Mouse (Mus musculus): ENCODE results near the gene Zfp831. TPM values are rescaled to one million over a fixed set of nuclear protein-coding genes. Genes with fewer than 3 reads are reported as not detected.

The Zfp831 gene
- total and polyA plus RNA-seq, 3 experiments: 0.48 to 0.99 (median 0.59) TPM

- TF ChIP-seq SMC3 (IDR thresholded peaks at IDR 0.05; ENCODE audit: low read depth, low read length) (peak; percentile 11; the same call in 1 of the 2 replicates), MYC (IDR thresholded peaks at IDR 0.05; ENCODE audit: low read depth, low read length) (0 out of 2 replicates have a peak, but pooled peaks have one; percentile 41), ZC3H11A (IDR thresholded peaks at IDR 0.05; ENCODE audit: low read depth, low read length) (no peak), RCOR1 (conservative IDR thresholded peaks at IDR 0.05; ENCODE audit: low read depth, low read length) (no peak; the same call in 1 of the 2 replicates), USF2 (conservative IDR thresholded peaks at IDR 0.05; ENCODE audit: low read depth, low read length) (no peak), USF1 (IDR thresholded peaks at IDR 0.05; ENCODE audit: low read depth, low read length) (no peak), CHD1 (IDR thresholded peaks at IDR 0.05; ENCODE audit: low read depth, low read length) (no peak), E2F4 (IDR thresholded peaks at IDR 0.05; ENCODE audit: insufficient replicate concordance, low read depth, low read length) (no peak), JUN (IDR thresholded peaks at IDR 0.05; ENCODE audit: insufficient read depth, low read depth, low read length) (no peak), ELF1 (IDR thresholded peaks at IDR 0.05; ENCODE audit: low read depth, low read length) (peak; percentile 79), EP300 (IDR thresholded peaks at IDR 0.05; ENCODE audit: low read length) (peak; percentile 92), PAX5 (IDR thresholded peaks at IDR 0.05; ENCODE audit: low read length) (no peak)
These were observed 29.4 kb upstream of the Zfp831 start (continued) for GRCm38 (mm10) chr2:174613921-174614441.

DNA sequence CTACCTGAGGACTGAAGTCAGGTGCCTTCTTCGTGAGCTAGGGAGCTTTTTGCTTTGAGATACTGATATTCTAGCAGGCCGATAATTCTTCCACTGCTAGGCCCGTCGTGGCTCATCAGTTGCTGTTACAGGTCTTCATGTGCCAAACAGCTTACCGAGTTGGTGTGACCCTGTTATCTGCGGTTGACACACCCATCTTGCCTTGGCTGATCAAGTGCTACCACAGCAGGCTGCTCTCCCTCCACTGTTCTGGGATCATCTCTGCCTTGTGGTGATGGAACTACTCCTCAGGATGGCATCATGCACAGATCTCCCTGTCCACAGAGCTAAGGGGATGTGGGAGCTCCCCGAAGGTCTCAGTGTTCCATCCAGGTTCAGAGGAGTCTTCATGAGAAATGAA is 21.5 kb upstream of the Zfp831 start:
- H3K27me3 ChIP-seq (replicated peaks): no peaks in the 10 kb centered on the region
- H3K4me2 ChIP-seq (ENCODE audit: insufficient read depth, low read depth, poor library complexity, severe bottlenecking): no peak overlapping the region
- peaks cover 3 to 15% of the 10 kb centered on the region in 2 experiments; a peak in 2 of 4 replicates for H3K4me1 ChIP-seq (ENCODE audit: control insufficient read depth in 1 of 2, insufficient read depth in 2 of 2)
- in situ Hi-C loops (cut with MboI; ENCODE audit: low pct_ligation_motif_present, low pct_unique_long_range_greater_than_20kb, low sequenced_read_pairs): no loop called here
- no peak for DNase-seq (ENCODE audit: extremely low read depth)
- TF ChIP-seq NELFE (IDR thresholded peaks at IDR 0.05; ENCODE audit: low read depth, low read length): no peak
- TF ChIP-seq NRF1 (IDR thresholded peaks at IDR 0.05; ENCODE audit: low read depth, low read length): no peak
- TF ChIP-seq CHD2 (IDR thresholded peaks at IDR 0.05; ENCODE audit: low read length): no peak
- no peak for TF ChIP-seq MAX (IDR thresholded peaks at IDR 0.05; ENCODE audit: low read length)
- no peak for TF ChIP-seq ZMIZ1 (IDR thresholded peaks at IDR 0.05; ENCODE audit: low read depth, low read length)
- no peak for TF ChIP-seq RCOR1 (conservative IDR thresholded peaks at IDR 0.05; ENCODE audit: low read depth, low read length)
- no peak for TF ChIP-seq ZNF384 (IDR thresholded peaks at IDR 0.05; ENCODE audit: low read depth, low read length)
- TF ChIP-seq CTCF (conservative IDR thresholded peaks at IDR 0.05 in 1 of 2, IDR thresholded peaks at IDR 0.05 in 1 of 2; ENCODE audit: low read depth in 2 of 2, low read length in 2 of 2): no peak
- TF ChIP-seq ZKSCAN1 (IDR thresholded peaks at IDR 0.05; ENCODE audit: borderline replicate concordance, low read depth, low read length): no peak
- no peak for TF ChIP-seq ETS1 (conservative IDR thresholded peaks at IDR 0.05; ENCODE audit: low read depth, low read length)
- no peak for TF ChIP-seq POLR2A (IDR thresholded peaks at IDR 0.05; ENCODE audit: low read depth, low read length)
- no peak for TF ChIP-seq USF2 (conservative IDR thresholded peaks at IDR 0.05; ENCODE audit: low read depth, low read length)
- TF ChIP-seq MAZ (IDR thresholded peaks at IDR 0.05; ENCODE audit: low read depth, low read length): no peak
- no peak for TF ChIP-seq JUND (conservative IDR thresholded peaks at IDR 0.05; ENCODE audit: low read depth, low read length)
- TF ChIP-seq EP300 (IDR thresholded peaks at IDR 0.05; ENCODE audit: low read length): no peak
- no peak for TF ChIP-seq ZC3H11A (IDR thresholded peaks at IDR 0.05; ENCODE audit: low read depth, low read length)
- no peak for TF ChIP-seq ELF1 (IDR thresholded peaks at IDR 0.05; ENCODE audit: low read depth, low read length)
- no peak for TF ChIP-seq E2F4 (IDR thresholded peaks at IDR 0.05; ENCODE audit: insufficient replicate concordance, low read depth, low read length)
- TF ChIP-seq TCF12 (IDR thresholded peaks at IDR 0.05; ENCODE audit: low read depth, low read length): no peak
- no peaks in the 10 kb centered on the region for H3K79me2 ChIP-seq (replicated peaks; ENCODE audit: control insufficient read depth, extremely low read depth, insufficient read depth, poor library complexity, severe bottlenecking)
- dilution Hi-C loops (cut with MboI; ENCODE audit: extremely low pct_ligation_motif_present, extremely low pct_unique_long_range_greater_than_20kb, low sequenced_read_pairs): no loop called here
- H3K27ac ChIP-seq (ENCODE audit: insufficient read depth, low read depth): no peak overlapping the region
- H3K4me3 ChIP-seq (replicated peaks in 1 of 3; ENCODE audit: low read depth in 2 of 3, low read length in 2 of 3, poor library complexity in 1 of 3): no peak overlapping the region
- peaks cover 0 to 20% of the 10 kb centered on the region in 2 experiments for H3K36me3 ChIP-seq (replicated peaks in 1 of 2; ENCODE audit: control insufficient read depth in 1 of 2, insufficient read depth in 1 of 2, low read length in 1 of 2)
- H3K9me3 ChIP-seq (replicated peaks; ENCODE audit: low read length): no peaks in the 10 kb centered on the region
- no peak overlapping the region for H3K9ac ChIP-seq (ENCODE audit: insufficient read depth, low read depth)
